Mouse (Mus musculus) mouse embryonic stem cell (cell line): ENCODE results near the gene AA467197.

Experiments used
- in situ Hi-C, 2 experiments: fragments of 300-500 bp; cut with MboI; formaldehyde crosslinking; loops; 1 replicate in 1 of 2; 3 replicates in 1 of 2; pipeline ENCODE4 v1.14.3; 2019 to 2020; ENCODE audit warnings: low sequenced_read_pairs in 2 of 2, low pct_unique_long_range_greater_than_20kb in 1 of 2, mixed read lengths in 1 of 2; ENCODE audit not compliant: unreplicated experiment in 1 of 2

AA467197 gene

DNA sequence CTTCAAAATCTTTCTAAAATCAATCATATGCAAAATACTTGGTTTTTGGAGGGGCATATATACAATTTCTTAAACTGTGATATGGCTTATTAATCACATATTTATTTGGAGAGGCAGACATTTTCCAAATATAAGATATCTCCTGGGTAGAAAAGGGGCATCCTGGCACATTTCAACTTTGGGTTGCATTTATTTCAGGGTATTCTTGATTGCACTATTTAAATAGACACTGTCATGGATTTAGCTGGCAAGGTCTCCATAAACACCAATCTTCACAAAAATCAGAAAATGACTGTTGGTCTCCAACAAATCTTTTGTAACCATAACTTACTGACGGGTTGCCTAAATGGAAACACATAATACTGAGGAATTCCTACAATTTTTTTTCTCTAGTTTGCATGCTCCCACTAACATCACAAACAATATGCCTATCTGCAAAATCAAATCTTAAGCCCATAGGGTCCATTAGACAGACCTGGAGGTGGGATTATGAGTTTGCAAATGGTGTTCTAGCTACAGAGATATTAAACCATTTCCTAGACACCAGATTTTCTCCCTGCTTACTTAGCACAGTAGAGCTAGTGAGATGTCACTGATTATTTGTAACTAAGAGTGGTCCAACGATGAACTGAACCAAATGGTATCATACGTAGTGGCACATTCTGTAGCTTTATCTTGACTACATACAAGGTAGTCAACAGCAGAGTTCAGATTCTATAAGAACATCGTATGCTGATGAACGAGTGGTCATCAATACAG, 44.8 kb downstream of the AA467197 start:
- in situ Hi-C loops = no loop called here

DNA sequence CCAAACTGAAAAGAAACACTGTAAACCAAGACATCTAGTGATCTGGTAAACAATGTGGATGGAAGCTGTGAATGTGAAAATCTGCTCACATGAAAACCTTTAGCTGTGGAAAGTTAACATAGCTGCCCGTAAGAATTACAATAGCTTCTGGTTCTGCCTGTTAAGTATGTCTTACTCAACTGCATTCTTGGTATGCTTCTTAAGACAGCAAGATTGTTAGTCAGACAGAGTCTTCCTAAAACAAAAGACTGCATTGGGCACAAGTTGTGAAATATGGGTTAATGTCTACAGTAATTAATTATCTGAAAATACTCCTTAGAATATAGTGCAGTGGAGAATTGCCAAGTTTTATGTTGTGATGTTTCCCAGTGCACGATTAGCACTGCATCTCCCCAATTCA, 45.7 kb downstream of the AA467197 start:
- in situ Hi-C loops = no loop called here

DNA sequence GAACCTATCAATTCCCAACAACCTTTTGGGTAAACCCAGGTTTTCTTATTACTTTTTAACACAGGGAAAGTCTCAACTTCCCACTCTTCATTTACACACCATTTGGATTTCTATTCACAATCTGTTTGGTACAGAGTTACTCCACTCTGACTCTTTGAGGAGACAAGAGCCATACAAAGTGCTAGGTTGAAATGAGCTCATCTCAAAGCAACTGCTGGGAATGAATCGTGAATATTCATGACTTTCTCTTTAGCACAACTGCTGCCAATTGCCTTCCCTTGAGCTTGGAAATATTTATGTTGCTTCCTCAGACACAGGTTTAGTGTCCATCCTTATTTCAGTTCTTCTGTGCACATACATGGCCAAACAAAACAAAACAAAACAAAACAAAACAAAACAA, 46.9 kb downstream of the AA467197 start:
- in situ Hi-C loops = no loop called here

DNA sequence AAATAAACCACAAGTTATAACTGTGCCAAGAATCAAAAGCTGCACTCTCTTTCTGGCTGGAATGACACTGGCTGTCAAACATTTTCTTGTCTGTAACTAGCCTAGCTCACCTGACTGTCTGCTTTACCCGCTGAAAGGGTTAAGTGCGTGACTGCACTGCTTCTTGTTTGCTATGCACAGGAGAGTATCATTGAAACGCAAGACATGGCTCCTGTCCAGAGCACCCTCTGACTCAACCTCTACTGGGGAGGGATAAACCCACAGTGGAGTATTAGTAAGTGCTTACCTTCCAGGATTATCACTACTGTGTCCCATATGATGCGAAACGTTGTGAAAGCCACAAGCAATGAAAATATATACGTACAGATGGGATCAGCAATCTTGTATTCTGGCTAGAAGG, 49.9 kb downstream of the AA467197 start:
- in situ Hi-C loops = no loop called here
